Mouse (Mus musculus): Measurements from ENCODE around the gene Nck2. TPM values are rescaled to one million over a fixed set of nuclear protein-coding genes. Genes with fewer than 3 reads are reported as not detected.

Nck2 gene
- total RNA-seq, 2 experiments from 2014 or later, result 20.2 to 26.8 TPM

DNA sequence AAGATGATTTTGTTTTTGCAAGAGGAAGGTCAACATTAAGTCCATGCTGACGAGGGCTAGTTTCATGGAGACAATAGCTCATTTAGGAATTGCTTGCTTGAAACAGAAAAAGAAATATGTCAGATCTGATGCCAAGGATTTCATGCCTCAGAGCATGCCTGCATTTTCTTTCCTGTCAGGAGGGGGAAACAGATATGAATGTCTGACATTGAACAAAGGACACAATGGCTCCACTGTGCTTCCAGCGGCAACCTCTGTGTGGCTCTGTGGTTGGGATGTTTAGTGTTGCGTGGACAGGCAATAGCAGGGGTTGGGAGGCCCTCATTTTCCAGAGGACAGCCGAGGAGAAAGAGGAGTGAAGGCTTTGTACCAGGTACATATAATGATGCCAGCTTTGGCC is 171.6 kb downstream of the Nck2 start:
- no peak for ATAC-seq (replicated peaks; ENCODE audit: low FRiP score, low TSS enrichment, poor library complexity, severe bottlenecking)

Other genes with a start within 250 kb of the Nck2 start
- not detected in 2 replicates for gene Fhl2, start 247.6 kb upstream of the Nck2 start, total RNA-seq (2014; fragmentation: Nextera tagmentation)
- gene Fhl2, start 247.6 kb upstream of the Nck2 start, total RNA-seq (2017), result not detected in 2 replicates